Mouse (Mus musculus) thymus, adult 2 months (tissue): ENCODE measurements around the gene Chst2. TPM values are rescaled to one million over a fixed set of nuclear protein-coding genes. Genes with fewer than 3 reads are reported as not detected.

Experiments used
- DNase-seq: peaks from one replicate; pipeline ENCODE4 v3.0.0; 2021
- H3K27ac ChIP-seq: fragments of 200-500 bp; 2 replicates; pipeline ENCODE4 v1.5.1; 2012; ENCODE audit warnings: low read length, control low read depth; ENCODE audit not compliant: control insufficient read depth, insufficient read depth
- H3K27me3 ChIP-seq: fragments of 200-500 bp; 2 replicates; pipeline ENCODE4 v1.6.1; 2012; ENCODE audit warnings: mild to moderate bottlenecking, low read length, moderate library complexity, mixed read lengths; ENCODE audit not compliant: control insufficient read depth, insufficient read depth
- H3K36me3 ChIP-seq: fragments of 200-500 bp; 2 replicates; pipeline ENCODE4 v1.6.1; 2012; ENCODE audit warnings: mild to moderate bottlenecking, low read length, moderate library complexity; ENCODE audit not compliant: control insufficient read depth, insufficient read depth
- H3K4me1 ChIP-seq: fragments of 200-500 bp; replicated peaks from 2 replicates; pipeline ENCODE4 v1.6.1; 2012; ENCODE audit warnings: low read length; ENCODE audit not compliant: control insufficient read depth, insufficient read depth
- H3K4me3 ChIP-seq: fragments of 200-500 bp; 2 replicates; pipeline ENCODE4 v1.5.1; 2012; ENCODE audit warnings: mild to moderate bottlenecking, low read length, control low read depth, moderate library complexity; ENCODE audit not compliant: control insufficient read depth, insufficient read depth
- CTCF ChIP-seq: fragments of 200-500 bp; IDR thresholded peaks from 2 replicates; pipeline ENCODE4 v1.5.1; 2012; ENCODE audit warnings: mild to moderate bottlenecking, control low read depth, low read length, moderate library complexity, borderline replicate concordance; ENCODE audit not compliant: control insufficient read depth, poor library complexity, insufficient read depth; ENCODE audit errors: extremely low read depth
- POLR2A ChIP-seq: fragments of 200-500 bp; IDR thresholded peaks from 2 replicates; pipeline ENCODE4 v1.6.1; 2012; ENCODE audit warnings: mild to moderate bottlenecking, low read length, control low read depth, moderate library complexity; ENCODE audit not compliant: control insufficient read depth, poor library complexity, insufficient read depth; ENCODE audit errors: extremely low read depth
- WGBS: fragments of 180-500 bp; shearing (Covaris S2); methylation state at CpG from one replicate; pipeline ENCODE4 v1.1.7; 2018; 5-methylcytosine and 5-hydroxymethylcytosine counted together
- polyA plus RNA-seq: library from polyadenylated mRNA; depleted of rRNA; stranded (reverse); fragments of >200 nt; gene quantifications from 2 replicates; pipeline ENCODE4 v1.2.3, GENCODE M21; 2012

Gene Chst2
- polyA plus RNA-seq, 1 experiment: 2.5 TPM

DNA sequence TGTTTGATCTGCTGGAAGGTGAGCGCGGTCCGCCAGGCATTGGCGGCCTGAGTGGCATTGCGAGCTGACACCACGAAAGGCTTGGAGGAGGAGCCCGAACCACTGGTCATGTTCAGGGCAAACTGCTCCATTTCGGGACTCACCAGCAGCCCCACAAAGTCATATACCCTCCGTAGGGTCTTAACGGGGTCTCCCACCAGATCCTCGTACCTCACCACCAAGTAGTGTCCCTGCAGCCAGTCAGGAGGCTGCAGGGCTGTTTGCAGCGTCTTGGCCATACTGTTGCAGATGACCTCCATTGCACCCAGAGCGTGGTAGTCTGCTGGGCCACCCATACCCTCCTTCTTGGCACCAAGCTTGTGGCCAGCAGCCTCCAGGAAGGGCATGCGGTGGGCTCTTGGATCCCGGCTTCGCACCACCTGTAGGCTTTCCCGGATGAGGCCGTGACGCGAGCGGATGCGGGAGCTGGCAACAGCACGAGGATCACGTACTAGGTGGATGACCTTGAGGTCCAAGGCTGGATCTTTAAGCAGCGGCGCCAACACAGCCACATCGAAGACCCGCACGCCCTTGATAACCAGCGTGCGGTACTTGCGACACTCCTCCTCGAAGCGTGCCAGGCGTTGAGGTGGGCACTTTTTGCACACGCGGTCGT, 1.6 kb downstream of the Chst2 start:
- 91% methylated on average over 38 of the region's 38 CpGs for WGBS
- Histone ChIP-seq H3K27me3 (peaks cover 12% of the 10 kb centered on the region), H3K4me3 (no peak overlapping the region), H3K27ac (no peak overlapping the region), H3K4me1 (peaks cover 23% of the 10 kb centered on the region), H3K36me3 (no peaks in the 10 kb centered on the region)
- TF ChIP-seq CTCF: no peak
- no peak for TF ChIP-seq POLR2A
- no peak for DNase-seq

DNA sequence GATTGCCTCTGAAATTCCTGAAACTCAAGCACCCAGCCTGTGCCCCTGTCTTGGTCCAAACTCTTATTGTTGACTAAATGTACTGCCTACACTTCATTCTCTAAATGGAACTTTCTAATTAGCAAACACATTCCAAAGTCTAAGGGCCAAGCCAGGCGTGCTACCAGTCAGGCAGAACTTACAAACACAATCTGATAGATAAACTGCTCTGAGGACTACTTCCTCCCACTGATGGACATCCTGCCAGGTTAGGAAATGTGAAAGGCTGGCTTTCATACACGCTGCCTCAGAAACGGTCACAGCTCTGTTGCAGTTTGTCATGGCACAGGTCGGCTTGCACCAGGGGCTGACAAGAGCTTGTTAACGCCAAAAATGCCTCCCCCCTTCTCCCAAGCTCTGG, 4.8 kb downstream of the Chst2 start:
- DNase-seq: no peak
- Histone ChIP-seq H3K27ac (no peak overlapping the region), H3K4me3 (no peak overlapping the region), H3K36me3 (no peaks in the 10 kb centered on the region), H3K27me3 (peaks cover under 1% of the 10 kb centered on the region; the same call in 1 of the 2 replicates), H3K4me1 (peaks cover 11% of the 10 kb centered on the region)
- TF ChIP-seq POLR2A: no peak
- no peak for TF ChIP-seq CTCF
- 80% methylated on average over 5 of the region's 5 CpGs for WGBS

DNA sequence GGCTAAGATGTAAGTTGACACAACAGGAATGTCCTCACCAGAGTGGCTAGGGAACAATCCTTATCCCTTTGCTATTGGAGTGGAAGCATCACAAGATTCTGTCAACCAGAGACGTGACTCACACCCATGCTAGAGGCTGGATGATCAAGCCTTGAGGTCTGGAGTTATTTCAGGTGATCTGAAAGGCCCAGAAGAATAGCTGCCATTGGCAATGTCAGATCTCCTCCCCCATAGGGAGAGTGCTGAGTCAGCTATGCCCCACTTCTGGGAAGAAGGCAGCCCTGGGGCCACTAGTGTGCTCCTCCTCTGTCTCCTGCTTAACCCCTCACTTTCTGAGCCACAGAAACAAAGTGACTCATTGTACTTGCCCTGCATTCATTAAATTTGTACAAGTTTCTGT, 14.5 kb downstream of the Chst2 start:
- Histone ChIP-seq H3K27me3 (no peaks in the 10 kb centered on the region), H3K27ac (no peak overlapping the region), H3K4me1 (no peaks in the 10 kb centered on the region), H3K4me3 (no peak overlapping the region), H3K36me3 (no peaks in the 10 kb centered on the region)
- 84% methylated on average over 1 of the region's 1 CpGs for WGBS
- DNase-seq: no peak
- TF ChIP-seq POLR2A: no peak
- TF ChIP-seq CTCF: no peak

DNA sequence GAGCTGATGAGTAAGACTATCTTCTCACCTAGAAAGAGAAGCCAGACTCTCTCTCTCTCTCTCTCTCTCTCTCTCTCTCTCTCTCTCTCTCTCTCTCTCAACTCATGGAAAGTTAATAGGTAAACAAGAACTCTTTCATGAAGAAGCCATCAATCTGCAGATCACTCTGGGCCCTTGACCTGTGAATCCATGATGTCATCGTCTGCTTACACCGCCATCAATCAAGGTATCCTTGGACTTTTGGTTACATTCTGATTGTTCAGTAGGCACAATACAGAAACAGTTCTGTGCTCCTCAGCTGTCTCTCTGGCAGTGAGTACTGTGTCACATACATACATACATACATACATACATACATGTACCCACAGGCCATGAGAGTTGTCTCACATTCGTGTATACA, 16.6 kb downstream of the Chst2 start:
- Histone ChIP-seq H3K4me1 (no peaks in the 10 kb centered on the region), H3K36me3 (no peaks in the 10 kb centered on the region), H3K27ac (no peak overlapping the region), H3K4me3 (no peak overlapping the region), H3K27me3 (no peaks in the 10 kb centered on the region)
- no peak for DNase-seq
- no peak for TF ChIP-seq CTCF
- no peak for TF ChIP-seq POLR2A
- 95% methylated on average over 3 of the region's 3 CpGs for WGBS

DNA sequence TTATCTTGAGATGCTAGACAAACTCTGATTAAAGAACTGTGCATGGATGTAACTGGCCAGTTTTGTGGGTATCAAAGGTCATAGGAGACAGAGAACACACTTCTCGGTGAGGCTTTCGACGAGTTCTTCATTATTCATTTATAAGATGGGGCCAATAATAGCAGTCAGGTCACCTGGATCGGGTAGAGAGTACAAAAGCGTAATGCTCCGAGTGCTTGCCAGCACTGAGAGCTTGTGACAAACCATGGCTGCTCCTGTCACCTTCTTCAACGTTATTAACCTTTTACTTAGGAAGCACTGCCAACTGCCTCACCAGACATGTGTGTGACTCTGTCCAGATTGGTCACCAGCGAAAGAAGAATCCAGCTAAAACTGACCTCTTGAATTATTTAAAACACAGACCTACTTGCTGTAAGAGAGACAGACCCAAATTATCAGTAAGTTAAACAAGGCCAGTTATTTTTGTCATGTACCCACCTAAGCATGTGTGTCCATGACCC, 18.6 kb downstream of the Chst2 start:
- no peaks in the 10 kb centered on the region for H3K4me1 ChIP-seq
- DNase-seq: no peak
- H3K27me3 ChIP-seq: no peaks in the 10 kb centered on the region
- no peak for TF ChIP-seq CTCF
- TF ChIP-seq POLR2A: no peak
- H3K27ac ChIP-seq: no peak overlapping the region
- no peaks in the 10 kb centered on the region for H3K36me3 ChIP-seq
- no peak overlapping the region for H3K4me3 ChIP-seq
- 92% methylated on average over 8 of the region's 8 CpGs for WGBS

DNA sequence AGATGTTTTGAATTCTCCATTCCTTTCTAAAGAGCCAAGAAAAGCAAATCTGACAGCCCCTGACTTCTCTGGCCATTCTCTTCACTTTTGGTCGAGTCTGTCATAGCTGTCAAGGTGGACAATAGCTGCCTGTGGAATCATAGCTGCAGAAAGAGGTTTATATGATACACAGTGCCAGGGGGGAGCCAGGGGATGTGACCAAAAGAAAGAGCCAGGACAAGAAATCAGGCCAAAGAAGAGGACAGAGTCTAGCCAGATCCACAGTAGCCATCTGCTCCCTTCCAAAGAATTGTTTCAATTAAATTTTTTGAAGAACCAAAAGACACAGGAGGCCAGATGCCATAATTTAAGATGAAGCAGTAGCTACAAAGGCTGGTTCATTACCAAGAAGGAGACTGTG, 30.6 kb downstream of the Chst2 start:
- Histone ChIP-seq H3K27me3 (no peaks in the 10 kb centered on the region), H3K4me3 (no peak overlapping the region), H3K27ac (no peak overlapping the region), H3K36me3 (no peaks in the 10 kb centered on the region), H3K4me1 (no peaks in the 10 kb centered on the region)
- DNase-seq: no peak
- WGBS: 68% methylated on average over 1 of the region's 1 CpGs
- TF ChIP-seq CTCF (no peak), POLR2A (no peak)
